Mouse (Mus musculus): Measurements from ENCODE around the gene Mak. TPM values are rescaled to one million over a fixed set of nuclear protein-coding genes. Genes with fewer than 3 reads are reported as not detected.
"Not testable (repeated sequence)": the region's sequence is repeated elsewhere in the genome, so short reads cannot be mapped to it uniquely, and the experiment has no call there.

The Mak gene
- polyA plus RNA-seq, 1 experiment from 2014 or later: 0.76 TPM

DNA sequence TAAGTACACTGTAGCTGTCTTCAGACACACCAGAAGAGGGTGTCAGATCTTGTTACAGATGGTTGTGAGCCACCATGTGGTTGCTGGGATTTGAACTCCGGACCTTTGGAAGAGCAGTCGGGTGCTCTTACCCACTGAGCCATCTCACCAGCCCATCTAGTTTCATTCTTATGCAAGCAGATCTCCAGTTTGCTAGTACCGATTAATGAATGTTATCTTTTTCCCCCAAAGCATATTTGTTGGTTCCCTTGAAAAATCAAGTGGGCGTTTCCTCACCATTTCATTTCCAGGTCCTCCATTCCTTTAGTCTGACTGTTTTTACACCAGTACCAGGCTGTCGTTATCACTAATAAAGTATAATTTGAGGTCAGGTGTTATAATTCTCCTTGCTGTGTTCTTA is 81.0 kb downstream of the Mak start:
- not testable (repeated sequence) for H3K36me3 ChIP-seq (ENCODE audit: control insufficient read depth, insufficient read depth, low read length); H3K27me3 ChIP-seq (ENCODE audit: control insufficient read depth, insufficient read depth, low read length); H3K9ac ChIP-seq (ENCODE audit: low read length); H3K4me3 ChIP-seq (ENCODE audit: low read depth, low read length); DNase-seq (ENCODE audit: low spot score); H3K27ac ChIP-seq (ENCODE audit: low read depth, low read length); ATAC-seq (ENCODE audit: insufficient read depth, low FRiP score, low TSS enrichment); H3K9me3 ChIP-seq (ENCODE audit: control insufficient read depth, low read length); H3K4me2 ChIP-seq (ENCODE audit: low read depth)
- peaks cover 11% of the 10 kb centered on the region for H3K4me1 ChIP-seq (ENCODE audit: control insufficient read depth, insufficient read depth, low read length)
- WGBS: 92% methylated on average over 5 of the region's 5 CpGs

DNA sequence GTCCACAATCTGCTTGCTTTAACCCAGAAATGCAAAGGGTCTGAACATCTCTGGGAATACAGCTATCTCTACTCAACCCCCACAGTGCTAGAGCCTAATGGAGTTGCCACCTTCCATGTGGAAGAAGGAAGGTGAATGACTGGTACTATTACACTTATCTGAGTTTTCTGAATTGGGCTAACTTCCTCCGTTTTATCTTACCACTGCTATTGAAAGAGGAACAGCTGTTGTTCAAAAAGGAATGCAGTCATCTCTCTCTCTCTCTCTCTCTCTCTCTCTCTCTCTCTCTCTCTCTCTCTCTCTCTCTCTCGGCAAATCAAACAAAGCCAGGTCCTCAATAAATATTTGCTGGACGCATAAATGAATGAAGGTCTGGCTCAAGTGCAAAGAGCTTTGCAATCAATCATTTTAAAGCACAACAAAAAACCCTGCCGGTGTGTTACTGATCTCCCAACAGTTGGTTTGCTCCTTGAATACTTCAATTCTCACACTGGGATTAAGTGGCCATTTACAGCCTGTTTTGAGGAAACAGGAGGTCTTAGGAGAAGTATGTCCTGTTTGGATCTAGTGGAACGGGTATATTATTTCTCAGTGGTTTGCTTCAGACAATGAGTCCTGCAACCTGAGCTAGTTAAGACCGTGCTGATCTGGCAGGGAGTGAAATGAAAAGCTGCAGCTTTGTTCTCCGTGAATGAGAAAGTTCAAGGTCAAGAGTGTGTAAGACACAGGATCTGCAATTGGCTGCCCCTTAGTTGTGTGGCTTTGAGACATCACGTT is 84.8 kb downstream of the Mak start:
- WGBS: 27% methylated on average over 8 of the region's 8 CpGs
- no peak overlapping the region for H3K4me3 ChIP-seq (ENCODE audit: low read depth, low read length)
- H3K36me3 ChIP-seq (ENCODE audit: control insufficient read depth, insufficient read depth, low read length): no peaks in the 10 kb centered on the region
- no peaks in the 10 kb centered on the region for H3K27me3 ChIP-seq (ENCODE audit: control insufficient read depth, insufficient read depth, low read length)
- no peak overlapping the region for H3K27ac ChIP-seq (ENCODE audit: low read depth, low read length)
- no peak for ATAC-seq (ENCODE audit: insufficient read depth, low FRiP score, low TSS enrichment)
- no peak overlapping the region for H3K9ac ChIP-seq (ENCODE audit: low read length)
- peaks cover 5% of the 10 kb centered on the region for H3K4me1 ChIP-seq (ENCODE audit: control insufficient read depth, insufficient read depth, low read length)
- no peak overlapping the region for H3K4me2 ChIP-seq (ENCODE audit: low read depth)
- no peaks in the 10 kb centered on the region for H3K9me3 ChIP-seq (ENCODE audit: control insufficient read depth, low read length)
- no peak for DNase-seq (ENCODE audit: low spot score)

DNA sequence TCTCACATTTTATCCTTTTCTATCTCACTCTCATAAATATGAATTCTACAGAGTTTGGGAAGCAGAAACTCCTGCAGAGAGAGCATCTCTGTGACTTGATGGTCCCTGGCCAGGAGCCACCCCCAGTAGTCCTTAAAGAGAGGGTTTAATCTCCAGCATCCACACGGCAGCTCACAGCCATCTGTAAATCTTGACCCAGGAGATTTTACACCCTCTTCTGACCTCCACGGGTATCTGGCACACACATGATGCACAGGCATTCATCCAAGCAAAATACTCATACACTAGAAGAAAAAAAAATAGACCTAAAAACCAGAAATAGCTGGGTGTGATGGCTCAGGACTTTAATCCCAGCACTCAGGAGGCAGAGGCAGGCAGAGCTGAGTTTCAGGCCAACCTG is 91.1 kb downstream of the Mak start:
- no peak overlapping the region for H3K9ac ChIP-seq (ENCODE audit: low read length)
- no peaks in the 10 kb centered on the region for H3K36me3 ChIP-seq (ENCODE audit: control insufficient read depth, insufficient read depth, low read length)
- no peak overlapping the region for H3K27ac ChIP-seq (ENCODE audit: low read depth, low read length)
- no peak overlapping the region for H3K4me2 ChIP-seq (ENCODE audit: low read depth)
- 67% methylated on average over 2 of the region's 2 CpGs for WGBS
- H3K27me3 ChIP-seq (ENCODE audit: control insufficient read depth, insufficient read depth, low read length): no peaks in the 10 kb centered on the region
- no peak for DNase-seq (ENCODE audit: low spot score)
- ATAC-seq (ENCODE audit: insufficient read depth, low FRiP score, low TSS enrichment): no peak
- H3K4me3 ChIP-seq (ENCODE audit: low read depth, low read length): no peak overlapping the region
- H3K9me3 ChIP-seq (ENCODE audit: control insufficient read depth, low read length): no peaks in the 10 kb centered on the region
- no peaks in the 10 kb centered on the region for H3K4me1 ChIP-seq (ENCODE audit: control insufficient read depth, insufficient read depth, low read length)

DNA sequence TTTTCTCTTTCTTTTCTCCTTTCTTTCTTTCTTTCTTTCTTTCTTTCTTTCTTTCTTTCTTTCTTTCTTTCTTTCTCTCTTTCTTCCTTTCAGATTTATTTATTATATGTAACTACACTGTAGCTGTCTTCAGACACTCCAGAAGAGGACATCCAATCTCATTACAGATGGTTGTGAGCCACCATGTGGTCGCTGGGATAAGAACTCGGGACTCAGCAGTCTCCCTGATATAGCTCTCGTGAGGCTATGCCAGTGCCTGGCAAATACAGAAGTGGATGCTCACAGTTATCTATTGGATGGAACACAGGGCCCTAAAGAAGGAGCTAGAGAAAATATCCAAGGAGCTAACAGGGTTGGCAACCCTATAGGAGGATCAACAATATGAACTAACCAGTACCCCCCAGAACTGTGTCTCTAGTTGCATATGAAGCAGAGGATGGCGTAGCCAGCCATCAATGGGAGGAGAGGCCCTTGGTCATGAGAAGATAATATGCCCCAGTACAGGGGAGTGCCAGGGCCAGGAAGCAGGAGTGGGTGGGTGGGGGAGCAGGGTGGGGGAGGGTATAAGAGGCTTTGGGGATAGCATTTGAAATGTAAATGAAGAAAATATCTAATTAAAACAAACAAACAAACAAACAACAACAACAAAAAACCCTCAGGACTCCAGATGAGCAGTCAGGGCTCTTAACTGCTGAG is 91.8 kb downstream of the Mak start:
- not testable (repeated sequence) for H3K9ac ChIP-seq (ENCODE audit: low read length); H3K4me2 ChIP-seq (ENCODE audit: low read depth); H3K36me3 ChIP-seq (ENCODE audit: control insufficient read depth, insufficient read depth, low read length); DNase-seq (ENCODE audit: low spot score); H3K27me3 ChIP-seq (ENCODE audit: control insufficient read depth, insufficient read depth, low read length); H3K9me3 ChIP-seq (ENCODE audit: control insufficient read depth, low read length); H3K27ac ChIP-seq (ENCODE audit: low read depth, low read length); H3K4me1 ChIP-seq (ENCODE audit: control insufficient read depth, insufficient read depth, low read length); ATAC-seq (ENCODE audit: insufficient read depth, low FRiP score, low TSS enrichment); H3K4me3 ChIP-seq (ENCODE audit: low read depth, low read length)
- WGBS: 69% methylated on average over 4 of the region's 4 CpGs

DNA sequence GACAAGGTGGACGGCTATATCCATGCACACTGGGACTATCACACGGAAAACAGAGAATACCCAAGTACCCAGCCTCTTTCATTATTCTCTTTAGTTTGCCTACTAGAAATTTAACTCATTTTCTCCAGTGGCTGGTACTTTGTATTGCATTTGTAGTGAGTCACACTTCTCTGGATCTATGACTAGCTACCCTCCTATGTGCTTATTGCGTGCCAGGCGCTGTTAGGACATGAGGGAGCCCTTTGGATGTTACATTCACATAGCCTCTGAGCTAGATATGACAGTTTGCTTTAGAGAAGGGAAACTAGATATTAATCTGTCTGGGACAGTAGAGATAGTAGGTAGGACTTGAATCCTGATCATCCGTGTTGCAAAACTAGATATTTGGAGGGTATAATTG is 93.4 kb downstream of the Mak start:
- Histone ChIP-seq H3K27ac (ENCODE audit: low read depth, low read length) (no peak overlapping the region), H3K4me3 (ENCODE audit: low read depth, low read length) (no peak overlapping the region), H3K27me3 (ENCODE audit: control insufficient read depth, insufficient read depth, low read length) (no peaks in the 10 kb centered on the region), H3K4me1 (ENCODE audit: control insufficient read depth, insufficient read depth, low read length) (no peaks in the 10 kb centered on the region), H3K36me3 (ENCODE audit: control insufficient read depth, insufficient read depth, low read length) (no peaks in the 10 kb centered on the region), H3K4me2 (ENCODE audit: low read depth) (no peak overlapping the region), H3K9me3 (ENCODE audit: control insufficient read depth, low read length) (no peaks in the 10 kb centered on the region), H3K9ac (ENCODE audit: low read length) (no peak overlapping the region)
- ATAC-seq (ENCODE audit: insufficient read depth, low FRiP score, low TSS enrichment): no peak
- 96% methylated on average over 5 of the region's 5 CpGs for WGBS
- DNase-seq (ENCODE audit: low spot score): no peak

DNA sequence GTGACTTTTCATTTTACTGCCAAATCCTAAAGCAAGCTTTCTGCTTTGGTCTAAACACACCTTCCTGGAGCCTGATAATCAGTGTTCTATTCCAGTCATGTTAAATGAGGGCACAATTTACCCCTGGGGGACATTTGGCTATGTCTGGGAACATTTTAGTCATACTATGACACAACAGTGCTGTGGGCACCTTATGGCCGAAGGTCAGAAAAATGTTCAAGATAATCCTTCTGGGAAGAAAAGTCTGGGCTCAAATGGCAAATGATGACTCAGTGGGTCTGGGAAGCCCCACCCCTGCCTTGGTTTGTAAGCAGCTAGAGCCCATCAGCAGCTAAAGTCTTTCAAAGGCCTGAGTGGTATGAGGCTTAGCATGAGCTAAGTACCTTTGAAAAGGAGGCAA is 96.7 kb downstream of the Mak start:
- 92% methylated on average over 1 of the region's 1 CpGs for WGBS
- no peak overlapping the region for H3K27ac ChIP-seq (ENCODE audit: low read depth, low read length)

DNA sequence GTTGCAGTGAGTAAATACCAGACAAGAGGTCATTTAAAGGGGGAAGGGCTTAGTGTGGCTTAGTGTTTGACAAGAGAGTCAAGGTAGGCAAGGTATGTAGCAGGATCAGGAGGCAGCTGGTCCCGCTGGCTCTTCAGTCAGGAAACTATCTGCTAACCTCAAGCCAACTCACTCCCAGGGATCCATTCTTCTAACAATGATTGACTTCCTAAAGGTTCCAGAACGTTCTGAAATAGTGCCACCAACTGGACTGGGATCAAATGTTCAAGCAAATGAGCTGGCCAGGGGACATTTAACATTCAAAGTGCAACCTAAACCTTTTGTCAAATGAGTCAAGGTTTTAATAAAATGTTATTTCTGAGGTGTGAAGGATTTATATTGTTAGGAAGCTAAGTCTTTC is 100.2 kb downstream of the Mak start:
- Histone ChIP-seq H3K36me3 (ENCODE audit: control insufficient read depth, insufficient read depth, low read length) (no peaks in the 10 kb centered on the region), H3K27me3 (ENCODE audit: control insufficient read depth, insufficient read depth, low read length) (no peaks in the 10 kb centered on the region), H3K4me3 (ENCODE audit: low read depth, low read length) (no peak overlapping the region), H3K4me1 (ENCODE audit: control insufficient read depth, insufficient read depth, low read length) (no peaks in the 10 kb centered on the region), H3K27ac (ENCODE audit: low read depth, low read length) (no peak overlapping the region), H3K9ac (ENCODE audit: low read length) (no peak overlapping the region), H3K9me3 (ENCODE audit: control insufficient read depth, low read length) (no peaks in the 10 kb centered on the region), H3K4me2 (ENCODE audit: low read depth) (no peak overlapping the region)
- DNase-seq (ENCODE audit: low spot score) (no peak), ATAC-seq (ENCODE audit: insufficient read depth, low FRiP score, low TSS enrichment) (no peak)
- 68% methylated on average over 2 of the region's 2 CpGs for WGBS

More for the DNA sequence above, 96.7 kb downstream of the Mak start:
- H3K4me3 ChIP-seq (ENCODE audit: low read depth, low read length): no peak overlapping the region
- no peaks in the 10 kb centered on the region for H3K9me3 ChIP-seq (ENCODE audit: control insufficient read depth, low read length)
- no peaks in the 10 kb centered on the region for H3K27me3 ChIP-seq (ENCODE audit: control insufficient read depth, insufficient read depth, low read length)
- DNase-seq (ENCODE audit: low spot score): no peak
- no peaks in the 10 kb centered on the region for H3K4me1 ChIP-seq (ENCODE audit: control insufficient read depth, insufficient read depth, low read length)
- no peak overlapping the region for H3K9ac ChIP-seq (ENCODE audit: low read length)
- ATAC-seq (ENCODE audit: insufficient read depth, low FRiP score, low TSS enrichment): no peak
- H3K4me2 ChIP-seq (ENCODE audit: low read depth): no peak overlapping the region
- no peaks in the 10 kb centered on the region for H3K36me3 ChIP-seq (ENCODE audit: control insufficient read depth, insufficient read depth, low read length)

DNA sequence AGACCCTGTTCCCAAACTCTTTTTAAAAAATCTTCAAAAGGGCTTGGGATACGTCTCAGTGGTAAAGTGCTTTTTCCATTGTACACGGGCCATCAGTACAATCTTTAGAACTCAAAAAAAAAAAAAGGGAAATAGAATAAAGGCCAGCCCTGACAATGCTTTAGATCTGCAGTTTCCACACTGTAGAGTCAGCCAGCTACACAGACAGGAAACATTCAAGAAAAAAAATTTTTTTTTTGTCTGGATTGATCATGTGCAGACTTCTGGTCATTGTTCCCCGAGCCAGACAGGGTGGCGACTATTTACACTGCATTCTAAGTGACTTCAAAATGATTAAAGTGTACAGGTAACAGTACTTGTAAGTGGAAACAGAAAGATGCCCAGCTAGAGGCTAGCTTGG is 100.9 kb downstream of the Mak start:
- no peak for ATAC-seq (ENCODE audit: insufficient read depth, low FRiP score, low TSS enrichment)
- WGBS: 83% methylated on average over 4 of the region's 4 CpGs

DNA sequence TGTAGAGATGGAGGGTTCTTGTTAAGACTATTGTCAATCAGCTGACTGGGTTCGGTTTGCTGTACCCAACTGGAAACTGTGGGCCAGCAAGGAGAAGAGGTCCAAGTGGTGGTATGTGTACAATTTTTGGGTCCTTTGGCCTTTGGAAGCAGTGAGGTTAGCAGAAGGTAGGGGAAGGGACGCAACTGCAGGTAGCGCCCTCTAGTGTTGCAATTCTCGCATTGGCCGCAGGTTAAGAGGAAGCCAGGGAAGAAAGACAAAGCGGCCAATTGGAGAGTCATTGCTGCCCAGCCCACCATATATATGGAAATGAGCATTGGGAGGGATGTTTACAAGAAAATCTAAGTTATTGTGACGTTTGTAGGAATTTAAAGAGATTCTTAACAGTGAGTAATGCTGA is 101.9 kb downstream of the Mak start:
- peak; percentile 48 for DNase-seq (ENCODE audit: low spot score)
- no peak for ATAC-seq (ENCODE audit: insufficient read depth, low FRiP score, low TSS enrichment)
- H3K4me2 ChIP-seq (ENCODE audit: low read depth): no peak overlapping the region
- H3K9me3 ChIP-seq (ENCODE audit: control insufficient read depth, low read length): no peaks in the 10 kb centered on the region
- H3K27me3 ChIP-seq (ENCODE audit: control insufficient read depth, insufficient read depth, low read length): no peaks in the 10 kb centered on the region
- no peak overlapping the region for H3K9ac ChIP-seq (ENCODE audit: low read length)
- no peak overlapping the region for H3K4me3 ChIP-seq (ENCODE audit: low read depth, low read length)
- no peaks in the 10 kb centered on the region for H3K4me1 ChIP-seq (ENCODE audit: control insufficient read depth, insufficient read depth, low read length)
- H3K27ac ChIP-seq (ENCODE audit: low read depth, low read length): no peak overlapping the region
- WGBS: 11% methylated on average over 7 of the region's 7 CpGs
- H3K36me3 ChIP-seq (ENCODE audit: control insufficient read depth, insufficient read depth, low read length): no peaks in the 10 kb centered on the region

More for the DNA sequence above, 100.9 kb downstream of the Mak start:
- Histone ChIP-seq H3K36me3 (ENCODE audit: control insufficient read depth, insufficient read depth, low read length) (no peaks in the 10 kb centered on the region), H3K4me2 (ENCODE audit: low read depth) (no peak overlapping the region), H3K9ac (ENCODE audit: low read length) (no peak overlapping the region), H3K4me1 (ENCODE audit: control insufficient read depth, insufficient read depth, low read length) (no peaks in the 10 kb centered on the region), H3K4me3 (ENCODE audit: low read depth, low read length) (no peak overlapping the region), H3K27me3 (ENCODE audit: control insufficient read depth, insufficient read depth, low read length) (no peaks in the 10 kb centered on the region), H3K27ac (ENCODE audit: low read depth, low read length) (no peak overlapping the region), H3K9me3 (ENCODE audit: control insufficient read depth, low read length) (no peaks in the 10 kb centered on the region)
- DNase-seq (ENCODE audit: low spot score): no peak
